Mouse (Mus musculus): ENCODE results near the gene Hnrnpdl. TPM values are rescaled to one million over a fixed set of nuclear protein-coding genes. Genes with fewer than 3 reads are reported as not detected.

Gene Hnrnpdl
- polyA plus RNA-seq (2014; fragmentation: Nextera tagmentation; extraction: Ambion mirVana) = 202 and 206 TPM in 2 replicates

- H3K4me3 ChIP-seq (replicated peaks; ENCODE audit: low read length) = peak within 1 kb of the TSS; percentile 74
- peak within 1 kb of the TSS; percentile 98 for H3K9ac ChIP-seq
- DNase-seq (ENCODE audit: low spot score) (peak; percentile 94), ATAC-seq (ENCODE audit: low FRiP score) (peak; percentile 90)
- H3K4me1 ChIP-seq (replicated peaks; ENCODE audit: control insufficient read depth, insufficient read depth, low read length) = peaks cover 47% of the 10 kb centered on the region
- H3K36me3 ChIP-seq (replicated peaks; ENCODE audit: control insufficient read depth, insufficient read depth) = peaks cover 26% of the 10 kb centered on the region
- WGBS = under 1% methylated on average over 53 of the region's 57 CpGs
- H3K4me2 ChIP-seq (replicated peaks) = peak within 1 kb of the TSS; percentile 97
- peak within 1 kb of the TSS; percentile 99 for H3K27ac ChIP-seq
- no peaks in the 10 kb centered on the region for H3K27me3 ChIP-seq (ENCODE audit: control insufficient read depth, insufficient read depth, low read length)
- no peaks in the 10 kb centered on the region for H3K9me3 ChIP-seq (ENCODE audit: control insufficient read depth, low read length)
These were observed at the start of gene Hnrnpdl, which contains the start of gene Enoph1 for GRCm38 (mm10) chr5:100039602-100040142. Gene Hnrnpdl (minus strand): TSS chr5:100039664. Gene Enoph1 (plus strand): TSS chr5:100039985.

- peak; percentile 55 for DNase-seq (ENCODE audit: low spot score)
- H3K4me3 ChIP-seq (replicated peaks; ENCODE audit: low read length) = no peak overlapping the region
- WGBS = 56% methylated on average over 8 of the region's 8 CpGs
- no peak for ATAC-seq (ENCODE audit: low FRiP score)
- H3K36me3 ChIP-seq (replicated peaks; ENCODE audit: control insufficient read depth, insufficient read depth) = no peaks in the 10 kb centered on the region
- H3K4me2 ChIP-seq (replicated peaks) = no peak overlapping the region
- H3K9ac ChIP-seq = no peak overlapping the region
- H3K27me3 ChIP-seq (ENCODE audit: control insufficient read depth, insufficient read depth, low read length) = no peaks in the 10 kb centered on the region
- H3K27ac ChIP-seq = 0 out of 2 replicates have a peak overlapping the region, but pooled peaks have one; percentile 43
- H3K9me3 ChIP-seq (ENCODE audit: control insufficient read depth, low read length) = no peaks in the 10 kb centered on the region
- peaks cover 16% of the 10 kb centered on the region for H3K4me1 ChIP-seq (replicated peaks; ENCODE audit: control insufficient read depth, insufficient read depth, low read length)
These were observed 45.6 kb upstream of the Hnrnpdl start for GRCm38 (mm10) chr5:100085097-100085496.

GRCm38 (mm10) chr5:100083953-100084562, 44.6 kb upstream of the Hnrnpdl start:
- Histone ChIP-seq H3K36me3 (replicated peaks; ENCODE audit: control insufficient read depth, insufficient read depth) (no peaks in the 10 kb centered on the region), H3K4me3 (replicated peaks; ENCODE audit: low read length) (no peak overlapping the region), H3K27ac (no peak overlapping the region), H3K4me1 (replicated peaks; ENCODE audit: control insufficient read depth, insufficient read depth, low read length) (peaks cover 13% of the 10 kb centered on the region), H3K9me3 (ENCODE audit: control insufficient read depth, low read length) (no peaks in the 10 kb centered on the region), H3K9ac (no peak overlapping the region), H3K27me3 (ENCODE audit: control insufficient read depth, insufficient read depth, low read length) (no peaks in the 10 kb centered on the region), H3K4me2 (replicated peaks) (no peak overlapping the region)
- 0 out of 2 replicates have a peak, but pooled peaks have one; percentile 50 for ATAC-seq (ENCODE audit: low FRiP score)
- 52% methylated on average over 12 of the region's 12 CpGs for WGBS
- no peak for DNase-seq (ENCODE audit: low spot score)

GRCm38 (mm10) chr5:100082006-100082405, 42.5 kb upstream of the Hnrnpdl start:
- H3K9ac ChIP-seq = no peak overlapping the region
- ATAC-seq (ENCODE audit: low FRiP score) (no peak), DNase-seq (ENCODE audit: low spot score) (no peak)
- no peak overlapping the region for H3K27ac ChIP-seq
- no peaks in the 10 kb centered on the region for H3K9me3 ChIP-seq (ENCODE audit: control insufficient read depth, low read length)
- 91% methylated on average over 4 of the region's 4 CpGs for WGBS
- no peaks in the 10 kb centered on the region for H3K27me3 ChIP-seq (ENCODE audit: control insufficient read depth, insufficient read depth, low read length)
- H3K4me2 ChIP-seq (replicated peaks) = no peak overlapping the region
- no peaks in the 10 kb centered on the region for H3K36me3 ChIP-seq (replicated peaks; ENCODE audit: control insufficient read depth, insufficient read depth)
- no peak overlapping the region for H3K4me3 ChIP-seq (replicated peaks; ENCODE audit: low read length)
- peaks cover 13% of the 10 kb centered on the region for H3K4me1 ChIP-seq (replicated peaks; ENCODE audit: control insufficient read depth, insufficient read depth, low read length)

- DNase-seq (ENCODE audit: low spot score) (no peak), ATAC-seq (ENCODE audit: low FRiP score) (no peak)
- Histone ChIP-seq H3K36me3 (replicated peaks; ENCODE audit: control insufficient read depth, insufficient read depth) (no peaks in the 10 kb centered on the region), H3K4me1 (replicated peaks; ENCODE audit: control insufficient read depth, insufficient read depth, low read length) (0 out of 2 replicates have a peak, but pooled peaks cover 4% of the 10 kb centered on the region), H3K4me3 (replicated peaks; ENCODE audit: low read length) (no peak overlapping the region), H3K27ac (no peak overlapping the region), H3K27me3 (ENCODE audit: control insufficient read depth, insufficient read depth, low read length) (no peaks in the 10 kb centered on the region), H3K9ac (no peak overlapping the region), H3K4me2 (replicated peaks) (peak overlapping the region; percentile 29), H3K9me3 (ENCODE audit: control insufficient read depth, low read length) (no peaks in the 10 kb centered on the region)
- WGBS = 78% methylated on average over 8 of the region's 8 CpGs
These were observed 40.4 kb upstream of the Hnrnpdl start for GRCm38 (mm10) chr5:100079931-100080275.

- H3K27me3 ChIP-seq (ENCODE audit: control insufficient read depth, insufficient read depth, low read length) = no peaks in the 10 kb centered on the region
- no peaks in the 10 kb centered on the region for H3K9me3 ChIP-seq (ENCODE audit: control insufficient read depth, low read length)
- DNase-seq (ENCODE audit: low spot score) (no peak), ATAC-seq (ENCODE audit: low FRiP score) (no peak)
- H3K4me2 ChIP-seq (replicated peaks) = peak overlapping the region; percentile 29
- 33% methylated on average over 36 of the region's 36 CpGs for WGBS
- H3K4me1 ChIP-seq (replicated peaks; ENCODE audit: control insufficient read depth, insufficient read depth, low read length) = 0 out of 2 replicates have a peak, but pooled peaks cover 2% of the 10 kb centered on the region
- H3K36me3 ChIP-seq (replicated peaks; ENCODE audit: control insufficient read depth, insufficient read depth) = no peaks in the 10 kb centered on the region
- peak overlapping the region; percentile 3 for H3K9ac ChIP-seq
- peak overlapping the region; percentile 18 for H3K4me3 ChIP-seq (replicated peaks; ENCODE audit: low read length)
- no peak overlapping the region for H3K27ac ChIP-seq
These were observed 39.8 kb upstream of the Hnrnpdl start for GRCm38 (mm10) chr5:100079040-100079930.

- Histone ChIP-seq H3K4me3 (replicated peaks; ENCODE audit: low read length) (no peak overlapping the region), H3K9me3 (ENCODE audit: control insufficient read depth, low read length) (no peaks in the 10 kb centered on the region), H3K27me3 (ENCODE audit: control insufficient read depth, insufficient read depth, low read length) (no peaks in the 10 kb centered on the region), H3K36me3 (replicated peaks; ENCODE audit: control insufficient read depth, insufficient read depth) (peaks cover 10% of the 10 kb centered on the region; the same call in 1 of the 2 replicates), H3K27ac (no peak overlapping the region), H3K9ac (no peak overlapping the region), H3K4me1 (replicated peaks; ENCODE audit: control insufficient read depth, insufficient read depth, low read length) (no peaks in the 10 kb centered on the region), H3K4me2 (replicated peaks) (no peak overlapping the region)
- no peak for ATAC-seq (ENCODE audit: low FRiP score)
- 61% methylated on average over 4 of the region's 4 CpGs for WGBS
- no peak for DNase-seq (ENCODE audit: low spot score)
These were observed 35.1 kb upstream of the Hnrnpdl start for GRCm38 (mm10) chr5:100074571-100074970.

GRCm38 (mm10) chr5:100072557-100072956, 33.1 kb upstream of the Hnrnpdl start:
- Histone ChIP-seq H3K4me1 (replicated peaks; ENCODE audit: control insufficient read depth, insufficient read depth, low read length) (no peaks in the 10 kb centered on the region), H3K9me3 (ENCODE audit: control insufficient read depth, low read length) (no peaks in the 10 kb centered on the region), H3K27ac (no peak overlapping the region), H3K9ac (no peak overlapping the region), H3K4me3 (replicated peaks; ENCODE audit: low read length) (no peak overlapping the region), H3K4me2 (replicated peaks) (no peak overlapping the region), H3K27me3 (ENCODE audit: control insufficient read depth, insufficient read depth, low read length) (no peaks in the 10 kb centered on the region), H3K36me3 (replicated peaks; ENCODE audit: control insufficient read depth, insufficient read depth) (peaks cover 25% of the 10 kb centered on the region)
- DNase-seq (ENCODE audit: low spot score) (no peak), ATAC-seq (ENCODE audit: low FRiP score) (no peak)
- 52% methylated on average over 9 of the region's 9 CpGs for WGBS

GRCm38 (mm10) chr5:100071541-100071940, 32.1 kb upstream of the Hnrnpdl start:
- no peak for ATAC-seq (ENCODE audit: low FRiP score)

More at GRCm38 (mm10) chr5:100071541-100071940, 32.1 kb upstream of the Hnrnpdl start:
- H3K27ac ChIP-seq = no peak overlapping the region
- WGBS = 94% methylated on average over 5 of the region's 5 CpGs
- no peak overlapping the region for H3K4me2 ChIP-seq (replicated peaks)
- H3K4me3 ChIP-seq (replicated peaks; ENCODE audit: low read length) = no peak overlapping the region
- no peak for DNase-seq (ENCODE audit: low spot score)
- H3K9me3 ChIP-seq (ENCODE audit: control insufficient read depth, low read length) = no peaks in the 10 kb centered on the region
- no peaks in the 10 kb centered on the region for H3K4me1 ChIP-seq (replicated peaks; ENCODE audit: control insufficient read depth, insufficient read depth, low read length)
- H3K27me3 ChIP-seq (ENCODE audit: control insufficient read depth, insufficient read depth, low read length) = no peaks in the 10 kb centered on the region
- no peak overlapping the region for H3K9ac ChIP-seq
- peaks cover 33% of the 10 kb centered on the region for H3K36me3 ChIP-seq (replicated peaks; ENCODE audit: control insufficient read depth, insufficient read depth)

Measured in hindbrain, embryonic 14.5 days (tissue).